Mouse (Mus musculus) gastrocnemius, postnatal 10 days (tissue): ENCODE data around the gene Map1lc3b. TPM values are rescaled to one million over a fixed set of nuclear protein-coding genes. Genes with fewer than 3 reads are reported as not detected.
A peak's percentile ranks its signal among the peaks of the same experiment; 100 is the strongest.

Experiments
- DNase-seq: peaks from one replicate; pipeline ENCODE4 v3.0.0; 2021; ENCODE audit warnings: mixed read lengths
- long read RNA-seq, 2 experiments: library from polyadenylated mRNA; stranded (forward); transcript quantifications; one replicate each; pipeline ENCODE4 v2.0.0; 2021
- total RNA-seq, 2 experiments: library from RNA; stranded (reverse); gene quantifications; 2 replicates each; pipeline ENCODE4 v1.2.3; 2021

Gene Map1lc3b
- 100 to 1,000 TPM; 101 to 106 TPM for total RNA-seq
- long read RNA-seq, experiment 1, transcript Map1lc3b-201 (4 exons, 2,532 nt) = major isoform, 254 of 265 reads
- long read RNA-seq, experiment 1, partial matches to known transcripts = 9 of 265 reads
- long read RNA-seq, experiment 1, other reads (novel, unspliced or antisense) = 0 of 265 reads
- long read RNA-seq, experiment 2, transcript Map1lc3b-201 (4 exons, 2,532 nt) = major isoform, 255 of 258 reads
- long read RNA-seq, experiment 2, partial matches to known transcripts = 2 of 258 reads
- long read RNA-seq, experiment 2, other reads (novel, unspliced or antisense) = 1 of 258 reads

DNA sequence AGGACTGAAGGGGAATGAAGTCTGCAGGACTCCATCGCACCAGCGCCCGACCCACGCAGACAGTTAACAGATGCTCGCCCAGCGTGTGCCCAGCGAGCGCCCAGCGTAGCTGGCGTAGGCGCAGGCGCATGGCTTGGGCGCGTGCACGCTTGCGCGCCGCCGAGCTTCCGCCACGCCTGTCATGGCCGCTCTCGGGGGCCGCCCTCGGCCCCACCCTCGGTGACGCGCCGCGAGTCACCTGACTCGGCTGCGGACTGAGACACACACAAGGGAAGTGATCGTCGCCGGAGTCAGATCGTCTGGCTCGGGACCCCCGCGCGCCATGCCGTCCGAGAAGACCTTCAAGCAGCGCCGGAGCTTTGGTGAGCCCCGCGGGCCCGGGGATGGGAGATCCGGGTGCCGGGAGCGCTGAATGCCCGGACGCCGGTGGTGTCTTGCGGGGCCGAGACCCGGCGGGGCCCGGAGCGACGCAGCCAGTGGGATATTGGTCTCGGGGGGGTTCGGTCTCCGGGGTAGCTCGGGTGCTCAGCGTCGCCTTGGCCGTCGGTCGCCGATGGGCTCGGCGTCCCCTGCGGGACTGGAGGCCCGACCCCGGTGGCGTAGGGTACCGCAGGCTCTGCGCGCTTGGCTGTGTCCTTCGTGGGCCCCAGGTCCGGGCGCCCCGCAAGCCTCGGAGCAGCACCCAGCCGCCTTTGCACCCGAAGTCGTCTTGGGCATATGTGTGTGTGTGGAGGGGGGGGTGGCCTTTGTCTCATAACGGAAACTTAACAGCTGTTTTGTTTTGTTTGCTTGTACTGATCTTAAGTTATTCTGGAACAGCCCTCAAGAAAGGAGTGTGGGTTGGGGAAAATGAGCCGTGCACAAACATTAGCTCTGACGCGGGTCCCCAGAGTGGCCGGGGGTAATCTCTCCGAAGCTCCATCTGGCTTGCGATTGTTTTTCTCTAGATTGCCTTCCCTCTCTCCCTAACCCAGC is at the start of gene Map1lc3b:
Map1lc3b (plus strand) TSS at position 159 of the 975 bp plus-strand sequence.
- DNase-seq = peak; percentile 97

- DNase-seq = no peak
Measured at GRCm38 (mm10) chr8:121541862-121542261, 48.3 kb upstream of the Map1lc3b start.

GRCm38 (mm10) chr8:121542901-121543300 is 47.3 kb upstream of the Map1lc3b start:
- no peak for DNase-seq

GRCm38 (mm10) chr8:121544276-121544785 is 45.8 kb upstream of the Map1lc3b start, which contains the start of gene 1700018B08Rik:
1700018B08Rik (minus strand) TSS chr8:121544320.
- DNase-seq = no peak

DNA sequence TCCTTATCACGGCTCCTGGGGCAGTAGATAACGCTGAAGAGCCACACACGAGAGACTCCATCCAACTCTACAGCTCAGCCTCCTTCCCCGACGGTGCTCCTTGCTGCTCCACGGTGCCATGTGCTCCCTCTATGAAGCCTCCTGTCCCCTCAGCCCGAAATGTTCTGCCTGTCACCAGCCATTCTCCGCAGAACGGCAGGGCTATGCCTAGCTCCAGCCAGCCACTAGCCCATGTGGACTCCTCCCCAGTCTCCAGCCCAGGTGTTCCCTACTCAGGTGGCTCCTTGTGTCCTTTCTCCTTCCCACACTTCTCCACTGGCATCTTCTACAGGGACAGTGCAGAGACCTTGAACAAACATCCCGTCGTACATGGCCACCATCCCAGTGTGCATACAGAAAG is 45.2 kb upstream of the Map1lc3b start:
- DNase-seq = no peak

GRCm38 (mm10) chr8:121547132-121547531 is 43.0 kb upstream of the Map1lc3b start:
- DNase-seq = peak; percentile 74

DNA sequence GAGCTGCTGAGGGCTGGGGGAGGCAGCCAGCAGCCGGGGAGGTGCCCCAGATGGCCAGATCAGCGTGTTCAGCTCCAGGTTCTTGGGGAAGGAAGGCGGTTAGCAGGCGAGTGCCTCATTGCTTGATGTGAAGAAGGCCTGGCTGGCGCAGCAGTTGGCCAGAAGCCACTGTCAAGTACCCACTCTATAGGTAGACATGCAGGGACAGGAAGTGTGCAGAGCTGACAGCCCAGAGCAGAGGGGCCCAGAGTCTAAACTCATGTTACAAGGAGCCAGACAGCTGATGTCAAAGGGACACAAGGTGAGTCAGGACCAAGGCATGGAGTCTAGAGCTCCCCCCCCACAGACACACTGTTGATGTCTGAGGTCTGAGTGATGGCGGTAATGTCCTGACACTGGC is 40.1 kb upstream of the Map1lc3b start:
- no peak for DNase-seq

DNA sequence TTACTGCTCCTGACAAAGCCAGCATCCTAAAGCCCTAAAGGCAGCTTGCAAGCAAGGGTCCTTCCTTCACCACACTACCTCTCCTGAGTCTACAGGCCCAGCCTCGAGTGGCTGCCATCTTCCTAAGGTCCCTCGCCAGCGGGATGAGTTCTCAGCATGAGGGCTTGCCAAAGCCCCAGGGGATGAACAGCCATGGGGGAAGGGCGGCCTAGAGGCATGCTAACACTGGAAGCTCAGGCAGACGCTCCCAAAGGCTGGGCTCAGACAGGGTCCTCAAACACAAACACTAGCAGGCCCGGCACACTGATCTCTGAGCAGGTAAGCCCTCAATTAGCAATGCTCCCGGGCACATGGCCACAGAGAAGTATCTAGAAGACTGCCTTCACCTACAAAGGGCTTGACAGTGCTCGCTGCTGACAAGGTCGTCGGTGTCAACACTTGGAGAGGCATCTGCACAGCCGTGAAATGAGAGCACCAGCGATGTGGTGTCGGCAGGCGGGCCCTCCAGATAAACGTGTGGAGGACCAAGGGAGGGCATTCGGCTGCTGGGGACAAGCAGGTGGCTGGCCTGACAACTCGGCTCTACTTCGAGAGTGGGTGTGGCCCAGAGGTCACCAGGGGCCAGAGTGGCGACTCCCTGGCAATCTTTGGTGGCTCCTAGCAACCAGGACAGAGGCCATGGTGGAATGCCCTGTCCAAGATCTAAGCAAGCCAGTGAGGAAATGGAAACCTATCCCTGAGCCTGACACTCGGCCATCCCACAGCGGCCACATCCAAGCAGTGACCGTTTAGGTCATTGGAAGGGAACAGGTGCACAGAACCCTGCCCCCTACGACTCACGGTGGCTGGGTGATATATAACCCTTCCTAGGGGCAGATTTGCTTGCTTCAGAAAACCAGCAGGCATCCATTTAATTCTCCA is 38.8 kb upstream of the Map1lc3b start:
- peak; percentile 51 for DNase-seq

DNA sequence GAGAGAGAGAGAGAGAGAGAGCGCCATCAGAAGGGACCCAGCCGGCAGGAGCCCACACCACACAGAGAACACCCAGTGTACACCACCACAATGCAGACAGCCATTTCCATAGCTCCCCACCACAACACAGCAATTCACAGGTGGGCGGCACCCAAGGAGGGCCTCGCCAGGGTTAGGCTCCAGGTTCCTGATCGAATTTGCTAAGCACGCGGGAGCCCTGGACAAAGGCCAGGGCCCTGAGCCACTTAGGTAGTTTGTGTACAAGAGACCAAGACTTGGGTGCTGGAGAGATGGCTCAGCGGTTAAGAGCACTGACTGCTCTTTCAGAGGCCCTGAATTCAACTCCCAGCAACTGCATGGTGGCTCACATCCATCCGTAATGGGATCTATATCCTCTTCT is 37.7 kb upstream of the Map1lc3b start:
- no peak for DNase-seq

- DNase-seq = no peak
Measured at GRCm38 (mm10) chr8:121553831-121554475, 36.2 kb upstream of the Map1lc3b start.

GRCm38 (mm10) chr8:121557746-121558145 is 32.4 kb upstream of the Map1lc3b start:
- DNase-seq = no peak

DNA sequence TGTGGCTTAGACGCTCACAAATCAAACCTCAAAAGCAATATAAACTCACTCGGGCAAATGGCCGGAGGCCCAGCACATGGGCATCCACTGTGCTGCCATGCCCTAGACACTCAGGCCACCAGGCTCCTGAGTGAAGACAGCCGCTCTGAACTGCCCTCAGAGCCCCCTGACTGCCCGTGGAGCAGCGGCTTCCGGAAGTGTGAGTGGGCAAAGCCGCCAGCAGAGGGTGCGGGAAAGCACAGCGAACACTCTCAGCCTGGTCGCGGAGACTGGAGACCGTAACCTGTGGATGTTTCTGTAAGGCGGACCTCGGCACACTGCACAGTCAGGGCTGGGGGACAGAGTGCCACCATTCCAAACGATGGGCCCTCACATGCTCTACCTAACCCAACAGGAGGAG is 31.6 kb upstream of the Map1lc3b start:
- no peak for DNase-seq

DNA sequence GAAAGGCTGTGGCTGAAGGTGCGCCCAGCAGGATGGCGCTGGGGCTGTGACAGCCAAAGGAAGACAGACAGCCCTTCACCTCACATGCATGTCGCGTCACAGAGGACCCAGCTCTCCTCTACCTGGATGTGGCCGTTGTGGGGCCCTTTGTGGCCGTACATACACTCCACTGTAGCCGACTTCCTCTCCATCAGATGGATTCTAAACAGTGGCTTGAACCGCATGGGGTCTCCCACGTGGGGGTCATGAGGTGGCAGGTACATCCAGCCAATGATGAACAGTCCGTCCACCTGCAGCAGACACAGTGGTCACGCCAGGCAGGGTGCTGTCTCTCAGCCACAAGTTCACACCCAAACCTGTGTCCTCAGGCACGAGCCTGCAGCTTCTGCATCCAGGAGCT is 30.4 kb upstream of the Map1lc3b start:
- no peak for DNase-seq

DNA sequence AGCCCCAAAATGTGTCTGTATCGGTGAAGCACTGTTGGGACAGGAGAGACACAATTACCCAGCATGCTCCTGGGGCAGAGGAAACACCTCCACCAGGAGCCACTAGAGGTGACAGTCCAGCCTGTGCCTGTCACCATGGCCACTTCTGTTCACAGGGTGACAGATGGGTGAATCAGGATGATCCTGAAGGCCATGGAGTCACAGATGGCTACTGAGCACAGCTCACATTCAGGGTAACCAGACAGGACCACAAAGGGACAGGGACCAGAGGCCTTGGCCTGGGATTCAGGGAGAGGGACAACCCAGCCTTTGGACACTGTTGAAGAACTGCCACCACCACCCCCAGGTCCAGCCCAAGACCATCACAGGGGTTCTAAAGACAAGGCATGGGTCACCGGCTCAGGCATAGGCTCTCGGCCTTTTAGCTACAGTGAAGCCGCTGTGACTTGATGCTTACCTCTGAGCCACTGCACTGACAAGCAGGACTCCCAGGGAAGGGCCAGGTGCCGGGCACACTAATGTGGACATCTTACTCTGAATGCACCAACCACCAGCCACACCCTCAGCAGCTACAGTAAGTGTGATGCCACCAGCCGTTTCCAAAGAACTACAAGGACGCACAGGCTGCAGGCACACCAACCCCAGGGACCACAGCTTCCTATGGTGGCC is 29.6 kb upstream of the Map1lc3b start:
- no peak for DNase-seq

- DNase-seq = peak; percentile 65
Measured at GRCm38 (mm10) chr8:121561636-121562345, 28.4 kb upstream of the Map1lc3b start.

GRCm38 (mm10) chr8:121562941-121563351 is 27.2 kb upstream of the Map1lc3b start:
- DNase-seq = peak; percentile 62

- no peak for DNase-seq
Measured at GRCm38 (mm10) chr8:121563701-121564100, 26.5 kb upstream of the Map1lc3b start.

DNA sequence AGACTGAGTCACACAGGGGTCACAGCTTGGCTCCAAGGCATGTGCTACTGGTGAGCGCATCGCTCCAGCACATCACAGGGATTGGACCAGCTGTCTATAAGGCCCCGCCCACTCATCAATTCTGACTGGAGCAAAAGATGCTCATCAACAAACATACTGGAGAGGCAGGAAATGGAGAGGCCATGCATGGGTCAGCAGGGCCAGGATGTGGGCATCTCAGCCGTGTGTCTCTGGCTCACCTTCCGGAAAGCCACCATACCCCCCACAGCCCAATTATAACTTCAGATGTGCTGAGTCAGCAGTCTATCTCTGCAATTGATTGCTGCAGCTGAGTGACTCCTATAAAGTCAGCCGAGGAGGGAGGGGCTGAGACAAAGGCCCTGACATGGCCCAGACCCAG is 21.8 kb upstream of the Map1lc3b start:
- no peak for DNase-seq

DNA sequence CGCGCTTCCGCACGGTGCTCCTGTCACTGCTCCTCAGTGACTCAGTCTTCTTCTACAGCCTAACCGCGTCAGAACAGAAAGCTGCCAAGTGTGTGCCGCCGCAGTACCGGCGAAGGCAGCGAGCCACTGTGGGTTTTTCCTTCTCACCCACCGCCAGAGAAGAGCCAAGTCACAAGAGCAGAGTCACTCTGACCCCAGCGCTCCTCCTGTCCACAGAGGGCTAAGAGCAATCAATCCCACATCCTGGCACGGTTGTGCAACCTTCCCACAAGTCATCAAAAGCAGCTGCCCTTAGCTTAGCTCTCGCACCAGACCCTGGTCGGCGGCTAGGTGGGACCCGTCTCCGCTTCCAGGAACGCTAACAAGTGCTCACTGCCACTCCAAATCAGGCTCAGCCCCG is 19.8 kb upstream of the Map1lc3b start:
- no peak for DNase-seq

- DNase-seq = no peak
Measured at GRCm38 (mm10) chr8:121570801-121571200, 19.4 kb upstream of the Map1lc3b start.
